Mouse (Mus musculus): Measurements from ENCODE around the gene E130208F15Rik. TPM values are rescaled to one million over a fixed set of nuclear protein-coding genes. Genes with fewer than 3 reads are reported as not detected.

The E130208F15Rik gene
- total RNA-seq, 2 experiments from 2014 or later, result 1.4 to 1.7 TPM

Other genes starting within 250 kb of the E130208F15Rik start
- gene Zfp82, start 248.8 kb upstream of the E130208F15Rik start, total RNA-seq (2021), result 1 to 10 TPM; 1.4 to 2.3 TPM
- gene Gm26920, start 231.3 kb upstream of the E130208F15Rik start, total RNA-seq (2021), result not detected
- gene Zfp566, start 231.2 kb upstream of the E130208F15Rik start, total RNA-seq (2021), result 1 to 10 TPM; 6.1 to 7.0 TPM
- gene Zfp260, start 227.0 kb upstream of the E130208F15Rik start, total RNA-seq (2021), result 10 to 100 TPM; 50.7 to 52.1 TPM
- gene Zfp382, start 199.8 kb upstream of the E130208F15Rik start, total RNA-seq (2021), result 10 to 100 TPM in 1 of 2 experiments, 1 to 10 TPM in 1; 8.0 to 10.2 TPM
- 10 to 100 TPM; 77.4 to 83.3 TPM for gene Zfp146, start 152.0 kb upstream of the E130208F15Rik start, total RNA-seq (2021)
- 100 to 1,000 TPM; 176 to 250 TPM for gene Cox7a1, start 137.6 kb upstream of the E130208F15Rik start, total RNA-seq (2021)
- gene Capns1, start 122.9 kb upstream of the E130208F15Rik start, total RNA-seq (2021), result 100 to 1,000 TPM; 418 to 431 TPM
- 10 to 100 TPM; 82.1 to 84.3 TPM for gene Polr2i, start 89.8 kb upstream of the E130208F15Rik start, total RNA-seq (2021)
- gene Tbcb, start 89.5 kb upstream of the E130208F15Rik start, total RNA-seq (2021), result 10 to 100 TPM; 84.3 to 85.1 TPM
- not detected for gene Ovol3, start 86.0 kb upstream of the E130208F15Rik start, total RNA-seq (2021)
- gene Thap8, start 41.6 kb upstream of the E130208F15Rik start, total RNA-seq (2021), result under 1 TPM; 0.54 to 0.70 TPM
- gene Wdr62, start 41.3 kb upstream of the E130208F15Rik start, total RNA-seq (2021), result 10 to 100 TPM; 12.1 to 13.5 TPM
- gene Clip3, start 30.0 kb upstream of the E130208F15Rik start, total RNA-seq (2021), result 10 to 100 TPM; 50.8 to 59.8 TPM
- 10 to 100 TPM; 58.1 to 59.4 TPM for gene Alkbh6, start 13.0 kb upstream of the E130208F15Rik start, total RNA-seq (2021)
- gene Syne4, start 6.9 kb upstream of the E130208F15Rik start, total RNA-seq (2021), result 10 to 100 TPM; 40.1 to 60.6 TPM
- 10 to 100 TPM; 12.4 to 15.0 TPM for gene Sdhaf1, start 2.2 kb downstream of the E130208F15Rik start, total RNA-seq (2021)
- gene Lrfn3, start 41.0 kb downstream of the E130208F15Rik start, total RNA-seq (2021), result 10 to 100 TPM; 18.7 to 19.5 TPM
- 10 to 100 TPM; 26.6 to 40.2 TPM for gene Tyrobp, start 92.0 kb downstream of the E130208F15Rik start, total RNA-seq (2021)
- gene Hcst, start 98.1 kb downstream of the E130208F15Rik start, total RNA-seq (2021), result 1 to 10 TPM; 1.6 to 2.2 TPM
- gene Nfkbid, start 100.0 kb downstream of the E130208F15Rik start, total RNA-seq (2021), result 1 to 10 TPM; 2.1 to 2.3 TPM
- gene Aplp1, start 123.8 kb downstream of the E130208F15Rik start, total RNA-seq (2021), result 10 to 100 TPM; 49.5 to 59.1 TPM
- gene Kirrel2, start 135.9 kb downstream of the E130208F15Rik start, total RNA-seq (2021), result 1 to 10 TPM in 1 of 2 experiments, under 1 TPM in 1; 0.14 to 1.3 TPM
- gene Nphs1, start 136.6 kb downstream of the E130208F15Rik start, total RNA-seq (2021), result 1 to 10 TPM in 1 of 2 experiments, under 1 TPM in 1; 0.08 to 7.1 TPM
- gene Prodh2, start 171.9 kb downstream of the E130208F15Rik start, total RNA-seq (2021), result 10 to 100 TPM; 11.6 to 24.9 TPM
- gene Arhgap33, start 213.3 kb downstream of the E130208F15Rik start, total RNA-seq (2021), result 10 to 100 TPM; 19.3 to 22.9 TPM
- gene Hspb6, start 230.4 kb downstream of the E130208F15Rik start, total RNA-seq (2021), result 10 to 100 TPM; 36.3 to 45.7 TPM
- 10 to 100 TPM; 12.9 to 16.3 TPM for gene Proser3, start 230.6 kb downstream of the E130208F15Rik start, total RNA-seq (2021)
- gene Lin37, start 238.1 kb downstream of the E130208F15Rik start, total RNA-seq (2021), result 10 to 100 TPM; 67.7 to 78.0 TPM
- 10 to 100 TPM; 70.4 to 75.2 TPM for gene U2af1l4, start 241.6 kb downstream of the E130208F15Rik start, total RNA-seq (2021)
- gene Gm49396, start 241.6 kb downstream of the E130208F15Rik start, total RNA-seq (2021), result 1 to 10 TPM; 7.6 to 8.7 TPM
- 100 to 1,000 TPM; 125 to 131 TPM for gene Psenen, start 241.9 kb downstream of the E130208F15Rik start, total RNA-seq (2021)
- gene Igflr1, start 243.7 kb downstream of the E130208F15Rik start, total RNA-seq (2021), result 1 to 10 TPM; 4.5 to 5.2 TPM

Measured in adrenal gland, postnatal 4 days (tissue).